Mouse (Mus musculus): Measurements from ENCODE around the gene Hcn2. TPM values are rescaled to one million over a fixed set of nuclear protein-coding genes. Genes with fewer than 3 reads are reported as not detected.
A peak's percentile ranks its signal among the peaks of the same experiment; 100 is the strongest.
"Not testable (repeated sequence)": the region's sequence is repeated elsewhere in the genome, so short reads cannot be mapped to it uniquely, and the experiment has no call there.

The Hcn2 gene
- polyA plus RNA-seq, 1 experiment from 2014 or later: 0.45 TPM

- not testable (repeated sequence) for H3K4me2 ChIP-seq (replicated peaks)
- H3K36me3 ChIP-seq: peaks cover 64% of the 10 kb centered on the region
Measured at GRCm38 (mm10) chr10:79759675-79760074, 43.2 kb downstream of the Hcn2 start.

GRCm38 (mm10) chr10:79760603-79761143 is 44.2 kb downstream of the Hcn2 start:
- Histone ChIP-seq H3K9me3 (replicated peaks) (no peaks in the 10 kb centered on the region), H3K9ac (no peak overlapping the region), H3K27ac (no peak overlapping the region), H3K4me1 (peaks cover 20% of the 10 kb centered on the region), H3K36me3 (peaks cover 64% of the 10 kb centered on the region), H3K4me2 (replicated peaks) (no peak overlapping the region), H3K4me3 (no peak overlapping the region), H3K27me3 (no peaks in the 10 kb centered on the region)
- 96% methylated on average over 11 of the region's 11 CpGs for WGBS
- no peak for ATAC-seq (ENCODE audit: low FRiP score)

More at GRCm38 (mm10) chr10:79759675-79760074, 43.2 kb downstream of the Hcn2 start:
- WGBS: 100% methylated on average over 1 of the region's 1 CpGs
- not testable (repeated sequence) for H3K27me3 ChIP-seq; H3K27ac ChIP-seq; H3K9me3 ChIP-seq (replicated peaks); H3K4me3 ChIP-seq; ATAC-seq (ENCODE audit: low FRiP score); H3K9ac ChIP-seq
- H3K4me1 ChIP-seq: peaks cover 17% of the 10 kb centered on the region

GRCm38 (mm10) chr10:79762875-79763274 is 46.4 kb downstream of the Hcn2 start:
- Histone ChIP-seq H3K9ac (no peak overlapping the region), H3K36me3 (peaks cover 45% of the 10 kb centered on the region), H3K27ac (no peak overlapping the region), H3K4me3 (no peak overlapping the region), H3K4me1 (peaks cover 26% of the 10 kb centered on the region), H3K27me3 (no peaks in the 10 kb centered on the region), H3K9me3 (replicated peaks) (no peaks in the 10 kb centered on the region), H3K4me2 (replicated peaks) (no peak overlapping the region)
- ATAC-seq (ENCODE audit: low FRiP score): no peak
- WGBS: 90% methylated on average over 3 of the region's 3 CpGs

GRCm38 (mm10) chr10:79764234-79764633 is 47.8 kb downstream of the Hcn2 start:
- Histone ChIP-seq H3K36me3 (peaks cover 31% of the 10 kb centered on the region), H3K4me2 (replicated peaks) (no peak overlapping the region), H3K27me3 (no peaks in the 10 kb centered on the region), H3K9me3 (replicated peaks) (no peaks in the 10 kb centered on the region), H3K4me3 (no peak overlapping the region), H3K4me1 (peaks cover 31% of the 10 kb centered on the region), H3K27ac (no peak overlapping the region), H3K9ac (peak overlapping the region; percentile 4; the same call in 1 of the 2 replicates)
- WGBS: 91% methylated on average over 7 of the region's 7 CpGs
- no peak for ATAC-seq (ENCODE audit: low FRiP score)

- H3K4me2 ChIP-seq (replicated peaks): peak overlapping the region; percentile 92
- peak overlapping the region; percentile 95 for H3K9ac ChIP-seq
- H3K36me3 ChIP-seq: peaks cover 25% of the 10 kb centered on the region
- peak overlapping the region; percentile 93 for H3K4me3 ChIP-seq
- no peaks in the 10 kb centered on the region for H3K9me3 ChIP-seq (replicated peaks)
- H3K27me3 ChIP-seq: no peaks in the 10 kb centered on the region
- no peak for ATAC-seq (ENCODE audit: low FRiP score)
- H3K27ac ChIP-seq: 0 out of 2 replicates have a peak overlapping the region, but pooled peaks have one; percentile 94
- 74% methylated on average over 2 of the region's 2 CpGs for WGBS
- H3K4me1 ChIP-seq: peaks cover 31% of the 10 kb centered on the region
Measured at GRCm38 (mm10) chr10:79765228-79765745, 48.9 kb downstream of the Hcn2 start.

GRCm38 (mm10) chr10:79766001-79766507 is 49.6 kb downstream of the Hcn2 start:
- H3K27ac ChIP-seq: peak overlapping the region; percentile 94
- peaks cover 31% of the 10 kb centered on the region for H3K4me1 ChIP-seq
- ATAC-seq (ENCODE audit: low FRiP score): no peak
- no peaks in the 10 kb centered on the region for H3K9me3 ChIP-seq (replicated peaks)
- 0 out of 2 replicates have a peak, but pooled peaks cover 5% of the 10 kb centered on the region for H3K27me3 ChIP-seq
- peak overlapping the region; percentile 93 for H3K4me3 ChIP-seq
- 10% methylated on average over 16 of the region's 16 CpGs for WGBS
- H3K9ac ChIP-seq: peak overlapping the region; percentile 95
- peaks cover 17% of the 10 kb centered on the region for H3K36me3 ChIP-seq
- peak overlapping the region; percentile 92 for H3K4me2 ChIP-seq (replicated peaks)

GRCm38 (mm10) chr10:79766508-79767325 is 50.3 kb downstream of the Hcn2 start, which contains the start of gene Rnf126:
TSS of gene Rnf126 (minus strand) at chr10:79766952.
- Histone ChIP-seq H3K9ac (peak within 1 kb of the TSS; percentile 95), H3K27me3 (0 out of 2 replicates have a peak, but pooled peaks cover 5% of the 10 kb centered on the region), H3K4me2 (replicated peaks) (peak within 1 kb of the TSS; percentile 92), H3K4me3 (peak within 1 kb of the TSS; percentile 93), H3K4me1 (peaks cover 31% of the 10 kb centered on the region), H3K36me3 (peaks cover 11% of the 10 kb centered on the region), H3K9me3 (replicated peaks) (no peaks in the 10 kb centered on the region), H3K27ac (peak within 1 kb of the TSS; percentile 94)
- ATAC-seq (ENCODE audit: low FRiP score): peak; percentile 92
- WGBS: under 1% methylated on average over 98 of the region's 101 CpGs

GRCm38 (mm10) chr10:79767372-79768244 is 51.2 kb downstream of the Hcn2 start:
- Histone ChIP-seq H3K9ac (peak overlapping the region; percentile 51), H3K4me2 (replicated peaks) (peak overlapping the region; percentile 92), H3K4me3 (peak overlapping the region; percentile 93), H3K27ac (peak overlapping the region; percentile 94), H3K4me1 (peaks cover 31% of the 10 kb centered on the region), H3K36me3 (peaks cover 2% of the 10 kb centered on the region; the same call in 1 of the 2 replicates), H3K9me3 (replicated peaks) (no peaks in the 10 kb centered on the region; the same call in 1 of the 2 replicates), H3K27me3 (0 out of 2 replicates have a peak, but pooled peaks cover 5% of the 10 kb centered on the region)
- ATAC-seq (ENCODE audit: low FRiP score): peak; percentile 86
- WGBS: 13% methylated on average over 40 of the region's 40 CpGs

- Histone ChIP-seq H3K9me3 (replicated peaks) (no peaks in the 10 kb centered on the region; the same call in 1 of the 2 replicates), H3K27ac (no peak overlapping the region), H3K4me3 (no peak overlapping the region), H3K4me1 (peaks cover 31% of the 10 kb centered on the region), H3K4me2 (replicated peaks) (no peak overlapping the region), H3K36me3 (no peaks in the 10 kb centered on the region), H3K27me3 (0 out of 2 replicates have a peak, but pooled peaks cover 5% of the 10 kb centered on the region), H3K9ac (no peak overlapping the region)
- no peak for ATAC-seq (ENCODE audit: low FRiP score)
- WGBS: under 1% methylated on average over 5 of the region's 5 CpGs
Measured at GRCm38 (mm10) chr10:79768400-79768799, 52.0 kb downstream of the Hcn2 start.

- Histone ChIP-seq H3K4me3 (no peak overlapping the region), H3K4me1 (peaks cover 23% of the 10 kb centered on the region), H3K9ac (no peak overlapping the region), H3K36me3 (no peaks in the 10 kb centered on the region), H3K4me2 (replicated peaks) (no peak overlapping the region), H3K9me3 (replicated peaks) (no peaks in the 10 kb centered on the region; the same call in 1 of the 2 replicates), H3K27me3 (0 out of 2 replicates have a peak, but pooled peaks cover 5% of the 10 kb centered on the region), H3K27ac (no peak overlapping the region)
- 58% methylated on average over 4 of the region's 4 CpGs for WGBS
- ATAC-seq (ENCODE audit: low FRiP score): no peak
Measured at GRCm38 (mm10) chr10:79769329-79769728, 52.9 kb downstream of the Hcn2 start.

GRCm38 (mm10) chr10:79772320-79772719 is 55.9 kb downstream of the Hcn2 start:
- no peaks in the 10 kb centered on the region for H3K36me3 ChIP-seq
- no peak overlapping the region for H3K4me3 ChIP-seq
- H3K27me3 ChIP-seq: peaks cover 19% of the 10 kb centered on the region
- peaks cover 12% of the 10 kb centered on the region for H3K4me1 ChIP-seq
- no peak overlapping the region for H3K9ac ChIP-seq
- no peaks in the 10 kb centered on the region; the same call in 1 of the 2 replicates for H3K9me3 ChIP-seq (replicated peaks)
- H3K27ac ChIP-seq: no peak overlapping the region
- WGBS: 92% methylated on average over 3 of the region's 3 CpGs
- H3K4me2 ChIP-seq (replicated peaks): no peak overlapping the region
- no peak for ATAC-seq (ENCODE audit: low FRiP score)

Data from hindbrain, embryonic 12.5 days (tissue).